Mouse (Mus musculus): ENCODE results near the gene Rpl35a.
"Not testable (repeated sequence)": the region's sequence is repeated elsewhere in the genome, so short reads cannot be mapped to it uniquely, and the experiment has no call there.

The Rpl35a gene

GRCm38 (mm10) chr16:33056095-33056785, at the start of gene Rpl35a, which contains the start of gene Iqcg:
Gene Rpl35a (plus strand): TSS chr16:33056453.
Gene Iqcg (minus strand): TSS chr16:33056218.
- peak; percentile 87 to 95 for DNase-seq (ENCODE audit: low spot score in 2 of 2)

GRCm38 (mm10) chr16:33006888-33007287, 49.4 kb upstream of the Rpl35a start:
- no peak for DNase-seq (ENCODE audit: low spot score in 2 of 2)

- DNase-seq (ENCODE audit: low spot score in 2 of 2), result no peak
These were observed 48.8 kb upstream of the Rpl35a start for GRCm38 (mm10) chr16:33007436-33007835.

DNA sequence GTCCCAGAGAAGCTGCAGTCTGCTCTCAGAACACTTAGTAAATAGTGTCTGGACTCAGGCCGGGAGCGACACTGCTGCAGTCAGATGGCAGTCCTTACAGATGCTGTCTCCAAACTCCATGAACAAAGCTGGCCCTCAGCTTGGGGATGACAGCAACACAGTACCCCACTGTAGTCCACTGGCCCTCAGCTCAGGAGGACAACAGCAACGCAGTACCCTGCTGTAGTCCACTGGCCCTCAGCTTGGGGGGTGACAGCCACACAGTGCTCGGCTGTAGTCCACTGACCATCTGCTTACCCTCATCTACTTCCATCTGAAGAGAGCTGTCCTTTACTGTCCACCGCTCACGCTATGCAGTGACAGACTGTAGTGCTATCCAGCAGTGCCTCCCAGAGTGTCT, 46.1 kb upstream of the Rpl35a start:
- no peak for DNase-seq (ENCODE audit: low spot score in 2 of 2)

DNA sequence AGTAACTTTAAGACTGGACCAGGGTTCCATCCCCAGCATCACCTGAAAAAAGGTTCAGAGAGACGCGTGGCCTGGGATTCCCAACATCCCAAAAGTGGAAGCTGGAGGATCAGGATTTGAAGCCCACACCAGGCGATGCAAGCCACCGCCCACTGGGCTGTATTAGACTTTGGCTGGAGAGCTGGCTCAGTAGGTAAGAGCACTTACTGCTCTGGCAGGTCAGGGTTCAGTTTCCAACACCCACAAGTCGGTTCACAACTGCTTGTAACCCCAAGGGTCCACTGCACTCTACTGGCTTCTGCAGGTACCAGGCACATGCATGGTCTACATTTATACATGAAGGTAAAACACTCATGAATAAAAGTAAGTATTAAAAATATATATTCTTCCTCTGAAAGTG, 42.5 kb upstream of the Rpl35a start:
- DNase-seq (ENCODE audit: low spot score in 2 of 2), result no peak

DNA sequence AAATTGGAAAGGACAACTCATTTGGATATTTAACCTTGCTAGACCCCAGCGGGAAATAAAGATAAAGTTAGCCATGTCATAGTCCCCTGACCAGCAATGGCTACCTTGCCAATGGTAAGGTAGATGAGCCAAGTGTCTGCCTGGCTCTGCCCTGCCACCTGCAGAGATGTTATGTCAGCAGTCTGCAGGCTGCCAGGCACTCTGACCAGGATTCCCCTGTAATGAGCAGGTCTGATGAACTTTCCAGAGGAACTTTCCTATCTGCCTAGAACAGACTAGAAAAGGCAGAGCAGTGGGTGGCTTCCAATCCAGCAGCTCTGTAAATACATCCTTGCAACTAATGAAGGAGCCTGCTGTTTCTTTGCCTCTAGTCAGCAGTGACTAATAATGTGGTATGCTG, 41.3 kb upstream of the Rpl35a start:
- no peak for DNase-seq (ENCODE audit: low spot score in 2 of 2)

GRCm38 (mm10) chr16:33015396-33015907, 40.8 kb upstream of the Rpl35a start:
- no peak for DNase-seq (ENCODE audit: low spot score in 2 of 2)

DNA sequence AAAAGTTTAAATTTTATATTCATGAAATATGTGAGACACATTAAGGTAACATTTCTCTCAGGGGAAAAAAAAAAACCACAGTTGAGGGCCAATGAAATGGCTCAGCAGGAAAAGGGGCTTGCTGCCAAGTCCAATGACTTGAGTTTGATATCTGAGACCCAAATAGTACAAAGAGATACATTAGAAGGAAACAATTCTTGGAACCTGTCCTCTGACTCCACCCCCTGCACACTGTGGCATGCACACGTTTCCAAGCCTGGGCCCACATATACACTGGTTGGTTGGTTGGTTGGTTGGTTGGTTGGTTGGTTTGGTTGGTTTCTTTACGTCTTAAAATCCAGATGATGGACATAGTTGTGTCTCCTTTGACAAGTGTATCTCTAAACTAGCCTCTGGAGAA, 40.3 kb upstream of the Rpl35a start:
- no peak for DNase-seq (ENCODE audit: low spot score in 2 of 2)

DNA sequence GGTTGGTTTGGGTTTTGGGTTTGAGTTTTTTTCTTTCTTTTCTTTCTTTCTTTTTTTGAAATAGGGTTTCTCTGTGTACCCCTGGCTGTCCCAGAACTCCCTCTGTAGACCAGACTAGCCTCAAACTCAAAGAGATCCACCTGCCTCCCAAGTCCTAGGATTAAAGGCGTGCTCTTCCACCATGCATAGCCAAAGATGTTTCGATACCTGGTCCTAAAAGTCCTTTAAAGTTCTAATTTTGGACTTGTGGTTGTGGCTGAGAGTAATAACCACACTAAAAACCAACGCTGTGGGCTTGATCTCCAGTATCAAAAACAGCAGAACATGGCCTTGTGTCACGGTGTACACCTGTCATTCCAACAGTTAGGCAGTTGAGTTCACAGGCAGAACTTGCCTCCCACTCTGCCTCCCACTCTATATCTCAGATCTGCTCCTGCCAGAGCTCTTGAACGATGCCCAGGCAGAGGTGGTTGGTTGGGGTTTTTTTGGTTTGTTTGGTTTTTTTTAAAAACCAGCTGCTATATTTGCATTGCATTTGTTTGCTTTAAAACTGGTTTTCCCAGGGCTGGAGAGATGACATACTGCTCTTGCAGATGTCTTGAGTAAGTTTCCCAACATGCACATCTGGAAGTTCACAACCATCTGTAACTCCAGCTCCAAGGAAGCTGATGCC, 38.4 kb upstream of the Rpl35a start:
- no peak for DNase-seq (ENCODE audit: low spot score in 2 of 2)

DNA sequence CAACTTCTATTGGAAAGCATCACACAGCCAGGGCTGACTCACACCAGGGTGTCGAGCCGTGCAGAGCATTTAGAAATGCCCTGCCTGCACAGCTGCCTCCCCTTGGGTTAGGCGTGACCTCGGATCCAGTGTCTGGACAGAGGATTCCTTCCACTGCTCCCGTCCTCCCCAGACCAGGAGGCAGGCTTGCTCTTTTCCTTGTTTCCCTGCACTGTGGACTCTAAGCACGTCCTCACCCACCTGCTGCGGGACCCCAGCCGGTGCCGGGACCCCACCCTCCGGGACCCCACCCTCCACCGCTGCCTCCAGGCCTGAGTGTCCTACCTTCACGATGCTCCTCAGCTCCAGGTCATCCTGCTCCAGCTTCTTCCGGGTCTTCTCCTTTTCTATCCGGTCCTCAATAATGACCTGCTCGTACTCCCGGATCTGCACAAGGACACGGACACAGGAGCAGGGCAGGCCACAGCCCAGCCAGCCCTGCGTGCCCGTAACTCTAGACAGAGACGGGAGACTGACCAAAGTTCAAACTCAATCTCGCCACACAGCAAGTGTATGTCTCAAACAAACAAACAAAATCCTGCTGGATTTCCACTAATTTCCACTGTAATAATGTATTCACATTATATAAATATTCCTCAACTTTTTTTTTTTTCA, 37.0 kb upstream of the Rpl35a start:
- no peak for DNase-seq (ENCODE audit: low spot score in 2 of 2)

- DNase-seq (ENCODE audit: low spot score in 2 of 2), result no peak
These were observed 34.9 kb upstream of the Rpl35a start for GRCm38 (mm10) chr16:33021381-33021780.

DNA sequence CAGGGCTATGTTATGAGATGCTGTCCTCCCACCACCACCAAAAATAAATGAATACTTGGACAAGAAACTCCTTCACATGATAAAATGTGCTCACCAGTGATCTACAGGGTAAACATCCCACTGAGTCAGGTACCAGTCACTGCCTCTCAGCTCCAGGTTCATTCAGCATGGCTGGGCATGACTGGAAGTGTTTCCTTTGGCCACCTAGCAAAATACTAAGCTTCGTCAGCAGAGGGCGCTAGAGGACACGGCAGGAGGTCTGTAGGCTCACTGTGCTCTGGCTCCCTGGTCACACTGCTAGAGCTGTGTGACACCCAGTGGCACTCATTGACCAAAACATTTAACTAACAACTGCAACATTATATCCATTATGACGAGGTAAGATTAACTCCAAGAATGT, 32.5 kb upstream of the Rpl35a start:
- DNase-seq (ENCODE audit: low spot score in 2 of 2), result peak; percentile 79 to 94

DNA sequence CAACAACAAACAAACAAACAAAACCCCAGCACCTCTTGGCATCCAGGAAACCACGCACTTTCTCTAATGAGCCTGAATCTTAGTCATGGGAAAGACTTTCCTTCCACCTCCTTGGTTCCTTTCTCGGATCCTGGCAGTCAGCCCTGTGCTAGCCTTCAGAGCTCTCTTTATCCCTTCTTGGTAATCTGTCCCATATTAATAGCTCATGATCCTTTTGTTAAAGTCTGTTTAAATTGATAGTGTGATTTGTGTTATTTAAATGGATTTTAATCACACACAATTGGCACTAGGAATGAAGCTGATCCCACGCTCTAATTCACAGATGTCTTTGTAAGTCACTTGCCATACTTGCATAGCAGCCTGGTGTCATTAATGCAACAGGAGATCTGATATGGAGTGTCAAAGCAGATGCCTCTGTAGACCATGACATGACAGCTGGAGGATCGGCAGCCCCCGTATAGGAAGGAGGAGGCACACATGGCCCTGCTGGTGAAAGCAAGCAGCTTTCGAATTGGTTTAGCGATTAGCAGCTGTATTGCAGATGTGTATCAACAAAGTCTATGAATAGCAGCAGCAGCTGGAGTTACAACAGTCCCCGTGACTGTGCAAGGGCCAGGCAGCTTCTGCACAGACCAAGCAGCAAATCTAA, 31.7 kb upstream of the Rpl35a start:
- no peak for DNase-seq (ENCODE audit: low spot score in 2 of 2)

- DNase-seq (ENCODE audit: low spot score in 2 of 2), result no peak
These were observed 29.9 kb upstream of the Rpl35a start for GRCm38 (mm10) chr16:33026357-33026756.

GRCm38 (mm10) chr16:33036006-33036405, 20.2 kb upstream of the Rpl35a start:
- no peak for DNase-seq (ENCODE audit: low spot score in 2 of 2)

GRCm38 (mm10) chr16:33042682-33043081, 13.6 kb upstream of the Rpl35a start:
- DNase-seq (ENCODE audit: low spot score in 2 of 2), result no peak

DNA sequence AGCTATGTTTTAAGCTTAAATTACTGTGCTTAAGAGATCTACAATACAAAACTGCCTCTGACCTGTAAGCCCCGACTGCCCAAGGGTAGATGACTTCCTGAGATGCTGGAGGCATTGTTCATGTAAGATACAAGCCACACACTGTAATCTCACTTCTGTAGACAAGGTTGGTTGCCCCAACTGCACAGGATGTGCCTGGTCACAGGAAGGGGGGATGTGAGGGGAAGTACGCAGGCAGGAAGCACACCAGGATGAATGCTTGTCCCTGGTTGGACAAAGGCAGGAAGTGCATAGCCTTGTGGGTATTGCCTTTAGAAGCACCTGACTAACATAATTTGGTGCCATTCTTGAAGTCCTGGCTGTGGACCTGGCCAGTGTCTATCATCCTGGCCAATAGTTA, 13.0 kb upstream of the Rpl35a start:
- no peak for DNase-seq (ENCODE audit: low spot score in 2 of 2)

DNA sequence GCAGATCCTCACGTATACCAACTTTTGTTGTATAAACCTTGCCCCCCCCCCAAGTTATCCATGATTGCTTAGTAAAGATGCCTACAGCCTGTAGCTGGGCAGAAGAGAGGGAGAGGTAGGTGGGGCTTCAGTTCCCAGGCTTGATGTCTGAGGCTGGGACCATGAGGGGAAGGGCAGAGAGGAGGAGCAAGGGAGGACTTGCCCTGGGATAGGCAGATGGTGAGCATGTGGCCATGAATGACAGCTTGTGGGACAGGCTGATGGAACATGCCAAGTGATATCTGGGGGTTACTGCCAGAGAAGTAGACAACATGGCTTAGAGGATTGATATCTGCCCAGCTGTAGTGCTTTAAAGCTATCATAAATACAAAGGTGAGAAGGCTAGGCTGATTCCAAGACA, 8.2 kb upstream of the Rpl35a start:
- no peak for DNase-seq (ENCODE audit: low spot score in 2 of 2)

DNA sequence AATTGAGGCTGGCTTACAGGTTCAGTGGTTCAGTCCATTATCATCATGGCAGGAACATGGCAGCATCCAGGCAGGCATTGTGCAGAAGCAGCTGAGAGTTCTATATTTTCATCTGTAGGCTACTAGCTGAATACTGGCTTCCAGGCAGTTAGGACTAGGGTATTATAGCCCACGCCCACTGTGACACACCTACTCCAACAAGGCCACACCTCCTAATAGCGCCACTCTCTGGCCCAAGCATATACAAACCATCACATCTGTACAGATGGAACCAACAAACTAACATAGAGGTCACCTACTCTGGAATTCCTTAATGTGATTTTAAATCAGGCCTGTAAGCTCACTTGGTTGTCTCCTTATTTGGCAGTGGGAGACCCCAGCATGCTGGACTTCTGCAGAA, 7.6 kb upstream of the Rpl35a start:
- no peak for DNase-seq (ENCODE audit: low spot score in 2 of 2)

- no peak for DNase-seq (ENCODE audit: low spot score in 2 of 2)
These were observed 6.4 kb upstream of the Rpl35a start for GRCm38 (mm10) chr16:33049809-33050208.

GRCm38 (mm10) chr16:33053141-33053540, 3.1 kb upstream of the Rpl35a start:
- no peak for DNase-seq (ENCODE audit: low spot score in 2 of 2)

- DNase-seq (ENCODE audit: low spot score in 2 of 2), result not testable (repeated sequence)
These were observed 1.3 kb upstream of the Rpl35a start for GRCm38 (mm10) chr16:33054927-33055326.

Measured in spleen, postnatal 4 days (tissue).